ENCODE assay signal across 27 mouse cellular contexts in the genomic region with DNA sequence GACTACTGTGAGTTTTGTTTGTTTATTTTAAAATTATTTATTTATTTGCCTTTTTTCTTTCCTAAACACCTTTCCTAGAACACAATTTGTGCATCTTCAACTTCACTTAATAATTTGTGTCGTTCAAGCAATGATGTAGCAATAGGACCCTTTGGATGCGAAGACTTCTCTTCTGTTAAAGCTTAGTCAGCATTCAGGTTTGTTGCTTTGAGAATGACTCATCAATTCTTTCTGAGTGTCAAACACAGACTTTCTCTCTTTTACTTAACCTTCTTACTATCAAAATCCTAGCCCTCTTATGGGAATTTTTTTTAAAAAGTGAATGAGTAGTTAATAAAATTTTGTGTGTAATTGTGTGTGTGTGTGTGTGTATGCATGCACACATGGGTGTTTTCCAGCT.
"Had no signal": no experiment of that assay in that cellular context is flagged by ENCODE, and none has a peak within 500 bp of the region (broad histone marks: within the 10 kb centered on the region; RNA-seq: fewer than 3 reads in every experiment).

No protein-coding gene starts in this region.

- H3K27ac ChIP-seq: embryonic facial prominence, embryonic 10.5 days; embryonic facial prominence, embryonic 12.5 days; embryonic facial prominence, embryonic 13.5 days; embryonic facial prominence, embryonic 15.5 days; forebrain, embryonic 10.5 days; forebrain, embryonic 12.5 days; forebrain, embryonic 13.5 days; forebrain, embryonic 15.5 days; gastrocnemius, adult 2 months; heart, adult 2 months; heart, embryonic 10.5 days had no signal

- H3K27me3 ChIP-seq: embryonic facial prominence, embryonic 12.5 days; embryonic facial prominence, embryonic 13.5 days; embryonic facial prominence, embryonic 15.5 days; forebrain, embryonic 12.5 days; forebrain, embryonic 13.5 days; forebrain, embryonic 15.5 days had no signal

- H3K4me2 ChIP-seq: embryonic facial prominence, embryonic 12.5 days; embryonic facial prominence, embryonic 13.5 days; embryonic facial prominence, embryonic 15.5 days; forebrain, embryonic 12.5 days; forebrain, embryonic 13.5 days; forebrain, embryonic 15.5 days; heart, embryonic 11.5 days had no signal

- ATAC-seq: forebrain, embryonic 13.5 days; forebrain, embryonic 14.5 days; forebrain, embryonic 15.5 days; forebrain, embryonic 16.5 days; forebrain, postnatal 0 days had no signal

- H3K4me3 ChIP-seq: embryonic facial prominence, embryonic 10.5 days; embryonic facial prominence, embryonic 12.5 days; embryonic facial prominence, embryonic 13.5 days; embryonic facial prominence, embryonic 15.5 days; erythroblast, embryonic 14.5 days; forebrain, embryonic 10.5 days; forebrain, embryonic 12.5 days; forebrain, embryonic 13.5 days; forebrain, embryonic 15.5 days; gastrocnemius, adult 2 months; heart, adult 2 months; heart, embryonic 10.5 days had no signal

- H3K9me3 ChIP-seq: embryonic facial prominence, embryonic 12.5 days; embryonic facial prominence, embryonic 13.5 days; embryonic facial prominence, embryonic 15.5 days; forebrain, embryonic 10.5 days; forebrain, embryonic 12.5 days; forebrain, embryonic 13.5 days; forebrain, embryonic 15.5 days; heart, embryonic 10.5 days had no signal

- H3K9ac ChIP-seq: embryonic facial prominence, embryonic 12.5 days; embryonic facial prominence, embryonic 13.5 days; embryonic facial prominence, embryonic 15.5 days; forebrain, embryonic 12.5 days; forebrain, embryonic 13.5 days; forebrain, embryonic 15.5 days; forebrain, postnatal 0 days had no signal

- DNase-seq: cerebellum, adult 9-11 months; cerebellum, postnatal 10 days; cerebellum, postnatal 14 days; cerebellum, postnatal 25 days; cerebellum, postnatal 36 days; embryo, embryonic 11 days; forebrain, postnatal 0 days; gastrocnemius, adult 2 months; gastrocnemius, postnatal 10 days; gastrocnemius, postnatal 14 days; gastrocnemius, postnatal 36 days; heart, adult 11 months; heart, adult 18-20 months; heart, adult 2 months had no signal

- H3K4me1 ChIP-seq: embryonic facial prominence, embryonic 12.5 days; embryonic facial prominence, embryonic 15.5 days; forebrain, embryonic 10.5 days; forebrain, embryonic 12.5 days; forebrain, embryonic 13.5 days; forebrain, embryonic 15.5 days; heart, embryonic 10.5 days had no signal

- H3K36me3 ChIP-seq: embryonic facial prominence, embryonic 10.5 days; embryonic facial prominence, embryonic 12.5 days; embryonic facial prominence, embryonic 13.5 days; embryonic facial prominence, embryonic 15.5 days; forebrain, embryonic 10.5 days; forebrain, embryonic 12.5 days; forebrain, embryonic 15.5 days; heart, embryonic 10.5 days had no signal
